Mouse (Mus musculus) frontal cortex, postnatal 14 days (tissue): ENCODE measurements around the gene Notch3.

Source experiments
- DNase-seq, 2 experiments: peaks; one replicate each; pipeline ENCODE4 v3.0.0; 2022; ENCODE audit warnings: low spot score in 2 of 2

The Notch3 gene

GRCm38 (mm10) chr17:32092895-32093294 is 73.8 kb downstream of the Notch3 start:
- DNase-seq: no peak

GRCm38 (mm10) chr17:32092241-32092619 is 74.4 kb downstream of the Notch3 start:
- no peak for DNase-seq

GRCm38 (mm10) chr17:32091364-32092240 is 75.0 kb downstream of the Notch3 start:
- peak; percentile 69 to 70 for DNase-seq

- no peak for DNase-seq
These were observed 75.7 kb downstream of the Notch3 start for GRCm38 (mm10) chr17:32091032-32091363.

- DNase-seq: no peak
These were observed 79.6 kb downstream of the Notch3 start for GRCm38 (mm10) chr17:32087069-32087468.

GRCm38 (mm10) chr17:32083351-32083750 is 83.3 kb downstream of the Notch3 start:
- DNase-seq: no peak

GRCm38 (mm10) chr17:32075164-32075563 is 91.5 kb downstream of the Notch3 start:
- peak in 1 of 2 experiments; percentile 30 for DNase-seq

- DNase-seq: no peak
These were observed 92.0 kb downstream of the Notch3 start for GRCm38 (mm10) chr17:32074658-32075057.

- peak; percentile 35 to 77 for DNase-seq
These were observed 93.3 kb downstream of the Notch3 start for GRCm38 (mm10) chr17:32073359-32073758.
